Mouse (Mus musculus) cerebellum, adult 9-11 months (tissue): ENCODE results near the gene Osgin1.

ENCODE experiments used
- DNase-seq: peaks from one replicate; pipeline ENCODE4 v3.0.0; 2022

The Osgin1 gene

GRCm38 (mm10) chr8:119424199-119424733, 9.7 kb upstream of the Osgin1 start:
- no peak for DNase-seq

GRCm38 (mm10) chr8:119424740-119425139, 9.2 kb upstream of the Osgin1 start:
- no peak for DNase-seq

- DNase-seq: no peak
Measured at GRCm38 (mm10) chr8:119425533-119425932, 8.4 kb upstream of the Osgin1 start.

DNA sequence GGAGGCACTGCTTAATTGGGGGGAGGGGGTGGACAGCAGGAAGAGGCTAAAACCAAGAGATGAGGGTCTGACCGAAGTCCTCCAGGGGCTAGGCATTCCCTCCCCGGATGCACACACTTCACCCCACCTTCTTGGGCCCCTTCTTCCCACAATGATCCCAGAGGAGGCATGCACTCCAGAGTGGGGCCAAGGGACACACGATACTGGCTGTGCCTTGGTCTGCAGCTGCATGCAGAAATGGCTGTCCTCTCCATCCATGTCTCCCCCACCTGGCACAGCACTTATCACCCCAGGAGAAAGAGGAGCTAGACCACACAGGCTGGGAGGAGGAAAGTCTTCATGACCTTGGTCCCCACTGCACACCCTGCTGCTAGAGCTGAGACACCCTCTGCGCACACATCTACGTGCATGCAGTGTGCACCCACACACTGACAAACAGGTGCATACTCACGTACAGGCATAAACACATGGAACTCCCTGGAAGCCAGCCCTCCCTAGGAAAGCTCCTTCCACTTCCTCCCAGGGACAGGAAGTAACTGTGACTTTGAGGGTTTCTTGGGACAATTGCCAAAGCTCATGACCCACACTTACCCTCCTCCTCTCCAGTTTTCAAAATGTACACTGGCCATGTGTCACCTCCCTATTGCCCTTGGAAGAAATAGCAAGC, 7.7 kb upstream of the Osgin1 start:
- DNase-seq: no peak

DNA sequence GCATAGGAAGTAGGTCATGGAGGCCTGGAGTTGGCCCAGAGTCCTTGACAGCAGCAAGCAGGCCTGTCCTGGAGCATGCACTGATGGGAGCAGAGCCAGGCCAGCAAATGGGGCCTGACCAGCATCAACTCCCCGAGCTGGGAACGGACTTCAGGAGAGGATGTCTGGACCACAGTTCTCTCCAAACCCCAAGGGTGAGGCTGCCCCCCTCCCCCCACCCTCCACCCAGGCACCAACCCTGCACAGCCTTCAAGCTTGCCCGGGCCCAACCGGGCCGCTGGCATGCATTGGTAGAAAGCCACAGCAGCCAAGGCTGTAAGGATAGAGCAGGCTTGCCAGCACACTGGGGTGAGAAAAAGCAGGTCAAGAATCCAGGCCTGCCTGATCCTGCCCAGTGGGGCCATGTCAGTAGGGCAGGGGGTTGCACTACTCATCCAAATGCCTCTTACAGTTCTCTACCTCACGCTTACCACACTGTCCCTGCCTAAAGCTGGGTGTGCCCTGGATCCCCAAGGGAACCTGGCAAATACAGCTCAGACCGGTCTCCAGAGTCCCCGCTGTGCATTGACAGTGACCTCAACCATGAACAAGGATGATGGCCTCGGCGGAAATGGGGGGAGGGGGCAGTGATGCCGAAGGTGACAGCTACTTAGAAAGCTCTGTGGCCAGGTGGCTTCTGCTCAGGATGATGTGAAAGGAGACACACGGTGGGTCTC, 6.1 kb upstream of the Osgin1 start:
- peak; percentile 52 for DNase-seq

- no peak for DNase-seq
Measured at GRCm38 (mm10) chr8:119428350-119428740, 5.6 kb upstream of the Osgin1 start.

GRCm38 (mm10) chr8:119428766-119429327, 5.1 kb upstream of the Osgin1 start:
- DNase-seq: no peak

DNA sequence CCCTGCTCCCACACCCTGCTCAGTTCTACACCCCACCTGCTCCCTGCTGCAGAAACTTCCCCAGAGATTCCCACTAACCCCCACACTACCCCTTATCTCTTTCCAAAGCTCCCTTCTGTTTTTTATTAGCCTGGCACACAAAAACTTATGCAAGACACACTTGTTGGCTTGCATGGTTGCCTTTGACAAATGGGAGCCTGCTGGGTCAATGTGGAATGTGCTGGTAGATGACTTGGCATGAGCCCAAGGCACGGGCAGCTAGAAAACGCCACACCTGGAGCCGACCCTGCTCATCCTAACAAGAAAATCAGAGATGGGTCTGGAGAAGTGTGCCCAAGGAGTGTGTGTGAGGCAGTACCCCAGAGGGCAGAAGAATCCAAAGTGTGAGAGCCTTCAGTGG, 4.4 kb upstream of the Osgin1 start:
- no peak for DNase-seq

GRCm38 (mm10) chr8:119430250-119430649, 3.7 kb upstream of the Osgin1 start:
- no peak for DNase-seq

DNA sequence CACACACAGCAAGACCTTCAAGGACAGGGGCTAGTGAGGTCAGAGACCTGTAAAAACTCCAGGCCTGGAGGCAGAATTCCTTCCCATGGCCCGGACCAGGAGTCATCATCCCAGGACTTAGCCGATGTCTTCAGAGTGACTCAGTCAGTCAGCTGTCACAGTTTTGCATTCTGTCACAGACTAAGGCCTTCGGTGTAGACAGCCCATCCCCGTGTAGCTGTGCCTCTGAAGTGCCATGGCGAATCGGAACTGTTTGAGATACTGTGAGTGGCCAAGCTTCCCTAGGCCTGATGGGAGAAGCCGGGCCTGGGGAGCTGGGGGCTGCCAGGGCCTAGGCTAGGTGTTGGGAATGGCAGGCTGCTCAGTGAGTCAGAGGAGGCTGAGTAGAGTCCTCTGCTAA, 3.2 kb upstream of the Osgin1 start:
- DNase-seq: no peak

GRCm38 (mm10) chr8:119432372-119432771, 1.6 kb upstream of the Osgin1 start:
- no peak for DNase-seq

GRCm38 (mm10) chr8:119434569-119434968, 645 bp downstream of the Osgin1 start:
- no peak for DNase-seq

DNA sequence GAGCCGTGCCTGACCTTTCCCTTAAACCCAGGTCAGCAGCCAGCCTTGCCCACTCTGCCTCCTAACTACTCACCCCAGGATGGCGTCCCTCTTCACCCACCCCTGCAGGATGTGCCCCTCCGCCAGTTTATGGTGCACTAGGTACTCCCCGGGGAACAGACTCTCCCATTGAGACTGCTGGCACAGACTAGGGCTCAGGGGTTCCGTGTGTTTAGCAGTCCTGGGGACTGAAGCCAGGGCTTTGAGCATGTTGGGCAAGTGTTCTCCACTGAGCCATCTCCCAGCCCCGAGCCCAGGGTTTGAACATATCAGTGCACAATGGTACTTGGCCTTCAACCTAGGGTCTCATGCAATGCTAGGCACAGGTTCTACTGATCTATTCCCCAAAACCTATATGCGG, 1.6 kb downstream of the Osgin1 start:
- no peak for DNase-seq

DNA sequence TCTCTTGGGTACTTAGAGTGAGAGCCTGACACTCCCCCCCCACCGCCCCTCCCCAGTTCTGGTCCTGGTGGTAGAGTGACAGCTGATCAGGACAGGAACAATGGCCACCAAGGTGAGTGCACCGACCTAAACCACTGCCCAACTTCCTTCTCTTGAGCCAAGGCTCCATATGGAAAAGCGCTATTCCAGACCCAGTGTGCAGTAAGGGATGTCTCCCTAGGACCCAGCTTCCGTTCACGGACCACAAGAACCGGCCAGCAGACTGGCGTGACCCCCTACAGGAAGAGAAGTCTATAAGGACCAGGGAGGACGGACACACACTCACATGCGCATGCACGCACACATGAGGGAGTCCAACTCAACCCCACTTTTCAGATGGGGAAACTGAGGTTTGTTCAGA, 2.4 kb downstream of the Osgin1 start:
- no peak for DNase-seq

GRCm38 (mm10) chr8:119436933-119437332, 3.0 kb downstream of the Osgin1 start:
- DNase-seq: no peak

- DNase-seq: no peak
Measured at GRCm38 (mm10) chr8:119437506-119437905, 3.6 kb downstream of the Osgin1 start.

DNA sequence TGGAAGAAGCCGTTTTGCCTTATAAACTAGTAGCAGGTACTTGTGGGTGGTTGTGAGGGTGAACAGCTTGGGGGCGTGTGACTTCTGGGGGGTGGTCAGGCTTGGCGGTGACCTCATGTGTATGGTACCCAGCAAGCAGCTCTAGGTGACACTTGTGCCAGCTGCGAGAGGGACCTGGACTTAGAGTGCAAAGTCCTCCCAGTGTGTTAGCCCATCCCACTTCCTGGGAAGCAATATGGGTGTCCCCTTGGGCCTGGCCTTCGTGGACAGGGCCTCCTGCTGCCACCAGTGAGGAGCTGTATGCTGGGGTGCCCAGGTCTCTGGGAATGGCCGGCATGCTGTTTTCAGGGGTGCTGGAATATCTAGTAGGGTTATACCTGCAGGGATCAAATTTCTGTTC, 5.0 kb downstream of the Osgin1 start:
- no peak for DNase-seq

GRCm38 (mm10) chr8:119439424-119439823, 5.5 kb downstream of the Osgin1 start:
- no peak for DNase-seq

DNA sequence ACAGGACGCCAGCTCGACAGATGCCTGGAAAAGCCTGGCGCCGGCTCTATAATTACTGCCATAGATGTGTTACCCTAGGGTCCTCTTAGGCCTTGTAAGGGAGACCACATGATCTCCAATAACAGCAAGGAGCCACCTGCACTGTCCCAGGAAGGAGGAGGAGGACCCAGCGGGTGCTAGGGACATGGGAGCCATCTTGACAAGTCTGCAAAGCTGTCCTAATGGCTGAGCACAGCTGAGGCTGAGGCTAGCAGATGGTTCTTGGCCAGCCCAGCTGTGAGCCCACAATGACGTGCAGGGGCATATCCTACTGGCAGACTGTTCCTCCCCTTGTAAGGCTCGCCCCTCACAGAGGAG, 5.9 kb downstream of the Osgin1 start:
- DNase-seq: no peak

DNA sequence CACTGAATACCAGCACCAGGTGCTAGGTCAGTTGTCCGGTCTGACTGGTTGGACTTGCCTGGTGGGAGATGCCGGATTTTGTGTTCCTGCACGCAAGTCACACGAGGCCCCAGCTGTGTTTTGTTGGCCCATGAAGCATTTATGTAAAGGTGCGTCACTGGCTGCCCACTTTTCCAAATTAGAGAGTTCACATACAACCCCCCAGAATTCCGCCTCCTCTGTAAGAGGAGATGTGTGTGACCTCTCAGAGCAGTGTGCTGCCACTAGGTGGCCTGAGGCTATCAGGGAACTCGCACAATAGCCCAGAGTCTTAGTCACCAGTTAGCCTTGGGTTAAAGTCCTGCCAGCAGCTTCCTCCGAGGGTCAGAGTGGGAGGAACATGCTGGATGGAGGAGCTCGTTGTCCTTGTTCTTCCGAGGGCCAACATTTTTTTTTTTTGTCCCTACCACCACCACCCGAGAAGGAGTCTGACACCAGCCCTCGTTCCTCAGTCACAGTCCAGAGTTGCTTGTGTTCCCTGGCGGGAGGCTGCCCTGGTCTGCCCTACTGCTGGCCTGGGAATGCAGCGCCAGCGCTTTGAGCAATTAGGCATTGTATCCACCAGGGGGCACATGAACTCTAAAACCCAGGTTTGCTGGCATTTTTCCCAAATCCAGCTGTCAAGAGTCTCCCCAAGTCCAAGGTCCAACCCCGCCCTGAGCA, 6.5 kb downstream of the Osgin1 start:
- DNase-seq: peak; percentile 45

GRCm38 (mm10) chr8:119440952-119441270, 7.0 kb downstream of the Osgin1 start:
- no peak for DNase-seq

- DNase-seq: no peak
Measured at GRCm38 (mm10) chr8:119442013-119442412, 8.1 kb downstream of the Osgin1 start.

GRCm38 (mm10) chr8:119442970-119443369, 9.0 kb downstream of the Osgin1 start:
- DNase-seq: no peak
